Mouse (Mus musculus): ENCODE data around the gene Uqcrc2.

Gene Uqcrc2

DNA sequence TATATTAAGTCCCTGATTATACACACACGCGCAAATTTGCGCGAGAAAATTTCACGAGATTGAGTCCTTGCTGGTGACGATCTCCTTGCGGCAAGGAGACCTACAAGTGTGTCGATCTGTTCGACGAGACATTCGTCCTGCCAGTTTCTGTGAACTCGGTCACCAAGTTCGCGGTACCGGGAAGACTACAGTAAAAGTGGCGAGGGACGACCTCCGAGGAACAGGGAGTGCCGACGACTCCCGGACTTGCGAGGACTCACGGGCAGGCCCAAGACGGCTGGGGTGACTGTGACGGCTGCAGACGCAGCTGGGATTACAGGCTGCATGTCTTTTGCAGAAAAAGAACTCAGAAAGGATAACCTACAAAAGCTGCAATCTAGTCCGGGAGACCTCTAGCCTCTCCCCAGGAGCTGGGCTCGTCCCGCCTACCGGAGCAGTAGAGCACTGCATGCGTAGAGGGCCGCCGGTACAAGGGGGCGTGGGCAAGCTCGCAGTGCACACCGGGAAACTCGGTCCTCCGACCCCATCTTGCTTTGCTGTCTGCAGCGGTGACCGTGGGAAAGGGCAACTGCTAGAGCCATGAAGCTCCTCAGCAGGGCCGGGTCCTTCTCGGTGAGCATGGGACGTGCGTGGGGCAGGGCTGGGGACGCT is at the start of gene Uqcrc2:
Gene Uqcrc2, plus strand, starts transcription at position 466 of the 651 bp plus-strand sequence.
- CTCF ChIA-PET, result interaction anchor here (0.5 kb wide), 1 partner anchor 275 kb away, joined by 13 read pairs; no protein-coding TSS in a partner anchor

DNA sequence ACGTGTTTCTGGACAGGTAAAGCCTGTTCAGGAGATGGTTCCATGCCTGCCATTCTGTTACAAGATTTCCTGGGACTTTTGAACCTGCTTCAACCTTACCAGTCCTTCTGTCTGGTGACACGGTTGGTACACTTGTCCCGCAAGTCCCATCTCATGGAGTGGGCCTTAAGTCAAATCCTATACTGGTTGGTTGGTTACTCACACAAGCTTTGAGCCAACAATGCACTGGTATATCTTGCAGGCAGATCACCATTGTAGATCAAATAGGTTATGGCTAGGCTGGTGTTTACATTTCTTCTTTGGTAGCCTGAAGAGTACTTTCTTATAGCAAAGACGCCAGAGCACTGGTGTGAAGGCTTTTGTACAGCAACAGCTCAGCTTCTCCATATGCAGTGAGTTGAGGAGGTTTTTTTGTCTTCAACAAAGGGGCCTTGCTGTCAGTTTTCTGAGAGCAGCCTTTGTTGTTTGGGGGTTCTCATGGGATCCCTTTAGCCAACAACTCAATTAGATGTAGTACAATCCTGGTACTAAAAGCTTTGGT is 37.7 kb upstream of the Uqcrc2 start:
- CTCF ChIA-PET, result no interaction called here

DNA sequence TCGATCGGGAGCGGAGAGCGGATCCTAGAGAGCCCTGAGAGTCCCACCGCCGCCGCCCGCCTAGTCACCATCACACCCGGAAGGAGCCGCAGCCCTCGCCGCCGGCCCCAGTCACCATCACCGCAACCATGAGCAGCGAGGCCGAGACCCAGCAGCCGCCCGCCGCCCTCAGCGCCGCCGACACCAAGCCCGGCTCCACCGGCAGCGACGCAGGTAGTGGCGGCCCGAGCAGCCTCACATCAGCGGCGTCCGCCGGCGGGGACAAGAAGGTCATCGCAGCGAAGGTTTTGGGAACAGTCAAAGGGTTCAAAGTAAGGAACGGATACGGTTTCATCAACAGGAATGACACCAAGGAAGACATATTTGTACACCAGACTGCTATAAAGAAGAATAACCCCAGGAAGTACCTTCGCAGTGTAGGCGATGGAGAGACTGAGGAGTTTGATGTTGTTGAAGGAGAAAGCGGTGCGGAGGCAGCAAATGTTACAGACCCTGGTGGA is 37.2 kb upstream of the Uqcrc2 start:
- CTCF ChIA-PET, result no interaction called here

DNA sequence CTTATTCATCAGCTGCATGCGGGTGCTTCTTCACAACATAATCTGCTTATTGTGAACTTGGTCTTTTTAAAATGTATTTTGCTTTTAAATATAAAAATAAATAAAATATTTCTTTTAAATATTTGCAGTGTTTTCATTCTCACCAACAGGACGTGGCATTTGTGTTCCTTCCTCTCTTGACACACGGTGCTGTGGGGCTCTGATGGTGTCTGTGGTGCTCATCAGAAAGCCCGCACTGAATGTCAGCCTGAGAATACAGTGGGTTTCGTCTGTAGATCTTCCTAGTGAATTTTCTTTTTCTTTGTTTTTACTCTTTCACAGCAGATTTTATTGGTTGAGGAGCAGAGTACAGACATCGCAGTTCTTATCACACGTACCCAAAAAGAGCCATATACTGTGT is 36.6 kb upstream of the Uqcrc2 start:
- CTCF ChIA-PET, result no interaction called here

DNA sequence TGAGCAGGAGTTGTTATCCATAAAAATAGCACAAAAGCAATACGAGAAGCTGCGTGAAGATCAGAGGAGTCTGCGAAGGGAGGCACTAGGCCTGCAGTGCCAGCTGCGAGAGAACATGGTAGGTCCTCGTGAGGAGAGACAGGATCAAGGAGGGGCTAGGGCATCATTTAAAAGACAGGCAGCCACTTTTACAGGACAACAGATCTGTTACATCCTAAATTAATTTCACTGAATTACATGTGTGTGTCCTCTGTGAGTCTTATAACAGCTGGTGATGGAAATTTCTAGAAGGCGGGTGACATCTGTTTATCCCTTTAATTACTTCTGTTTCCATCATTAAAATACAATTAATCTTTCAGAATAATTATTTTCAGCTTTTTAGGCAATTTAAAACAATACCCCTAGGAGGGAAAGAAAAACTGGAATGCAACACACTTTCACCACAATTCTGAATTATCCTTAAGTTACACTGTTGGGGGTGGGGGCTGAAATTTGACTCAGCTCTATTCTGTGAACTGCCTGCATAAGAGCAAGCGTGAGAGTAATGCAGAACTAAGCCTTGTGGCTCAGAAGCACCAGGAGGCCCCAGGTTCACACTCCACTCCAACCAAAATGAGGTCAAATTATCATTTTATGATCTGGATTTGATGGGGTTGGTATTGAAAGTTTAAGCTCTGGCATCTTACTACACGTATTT is 14.8 kb upstream of the Uqcrc2 start:
- CTCF ChIA-PET, result no interaction called here

DNA sequence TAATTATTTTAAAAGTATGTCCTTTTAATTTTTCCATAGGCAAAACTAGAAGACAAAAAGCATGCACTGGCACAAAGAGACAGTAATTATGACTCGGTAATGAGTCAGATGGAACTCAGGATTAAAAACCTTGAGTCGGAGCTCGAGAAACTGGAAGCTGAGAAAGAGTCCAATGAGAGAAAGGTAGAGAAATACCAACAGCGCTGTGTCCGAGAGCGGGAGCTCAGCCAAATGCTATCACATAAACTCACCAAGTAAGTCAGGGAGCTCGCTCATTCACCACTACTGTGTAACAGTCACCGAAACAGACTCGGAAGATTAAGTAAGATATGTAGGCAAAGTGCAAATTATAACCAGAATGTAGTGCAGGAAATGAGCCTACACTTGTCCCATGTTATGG is 14.1 kb upstream of the Uqcrc2 start:
- CTCF ChIA-PET, result no interaction called here

DNA sequence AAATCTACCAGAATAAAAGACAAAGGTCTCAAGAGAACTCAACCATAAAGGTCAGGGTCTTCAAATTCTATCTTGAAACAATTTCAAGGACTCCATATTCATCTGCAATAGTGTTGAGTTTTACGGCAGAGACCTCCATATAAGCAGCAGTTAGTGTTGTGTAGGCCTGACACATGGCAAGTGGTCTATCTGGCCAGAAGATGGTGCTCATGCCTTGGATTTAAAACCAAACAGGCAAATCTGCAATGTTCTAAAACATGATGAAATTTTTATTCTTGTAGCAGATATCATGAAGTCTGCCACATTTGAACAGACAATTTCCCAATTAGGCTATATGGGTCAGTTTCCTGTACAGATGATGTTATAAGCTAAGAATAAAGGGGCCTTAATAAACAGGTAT is 2.5 kb upstream of the Uqcrc2 start:
- CTCF ChIA-PET, result no interaction called here

DNA sequence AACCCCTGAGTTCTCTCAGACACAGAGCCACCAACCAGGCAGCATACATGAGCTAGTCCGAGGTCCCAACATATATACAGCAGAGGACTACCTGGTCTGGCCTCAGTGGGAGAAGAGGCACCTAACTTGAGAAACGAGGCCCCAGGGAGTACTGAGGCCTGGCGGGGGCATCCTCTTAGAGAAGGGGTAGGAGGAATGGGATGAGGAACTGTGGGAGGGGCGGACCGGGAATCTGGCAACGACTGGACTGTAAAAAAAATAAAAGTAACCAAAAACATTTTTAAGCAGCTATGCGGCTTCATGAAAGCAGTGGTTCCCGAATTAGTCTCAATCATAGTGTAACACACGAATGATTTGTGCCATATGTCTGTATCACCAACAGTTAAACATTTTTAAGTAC is 675 bp upstream of the Uqcrc2 start:
- CTCF ChIA-PET, result no interaction called here

DNA sequence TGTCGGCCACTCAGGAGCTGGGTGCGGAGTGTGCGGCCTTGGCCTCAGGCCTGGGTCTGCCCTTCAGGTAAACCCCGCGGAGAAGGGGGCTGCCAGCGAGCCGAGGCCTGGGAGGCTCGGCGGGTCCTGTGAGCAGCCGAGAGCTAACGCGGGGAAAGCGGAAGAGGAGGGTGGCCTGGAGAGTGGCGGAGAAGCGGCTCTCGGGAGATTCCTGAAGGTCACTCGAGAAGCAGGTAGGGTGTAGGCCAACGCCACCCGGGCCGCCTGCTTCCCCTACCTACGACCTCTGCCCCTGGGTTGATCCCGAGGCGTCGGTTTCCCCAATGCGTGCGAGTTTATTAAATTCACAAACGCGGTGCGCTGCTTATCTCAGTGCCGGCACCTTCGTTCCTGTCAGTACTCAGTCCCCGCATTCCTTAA is 396 bp downstream of the Uqcrc2 start:
- CTCF ChIA-PET, result interaction anchor here (0.5 kb wide), 1 partner anchor 274 kb away, joined by 13 read pairs; no protein-coding TSS in a partner anchor

DNA sequence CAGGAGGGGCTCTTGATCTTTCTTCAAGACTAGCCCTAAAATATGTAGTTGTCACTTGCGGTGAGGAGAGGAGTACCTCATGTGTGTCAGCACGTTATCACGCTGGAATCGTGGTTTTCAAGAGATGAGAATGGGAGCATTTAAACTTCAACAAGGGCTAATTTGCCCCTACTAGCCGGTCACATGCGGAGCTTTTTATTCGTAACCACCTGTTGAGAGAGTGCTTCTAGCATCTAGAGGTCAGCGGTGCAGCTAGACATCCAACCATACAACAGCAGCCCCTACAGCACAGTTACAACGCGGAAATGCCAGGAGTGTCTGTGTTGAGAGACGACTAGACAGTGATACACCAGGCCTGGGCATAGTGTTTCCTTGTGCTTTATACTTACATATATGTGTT is 845 bp downstream of the Uqcrc2 start:
- CTCF ChIA-PET, result interaction anchor here (0.5 kb wide), 1 partner anchor 274 kb away, joined by 13 read pairs; no protein-coding TSS in a partner anchor

DNA sequence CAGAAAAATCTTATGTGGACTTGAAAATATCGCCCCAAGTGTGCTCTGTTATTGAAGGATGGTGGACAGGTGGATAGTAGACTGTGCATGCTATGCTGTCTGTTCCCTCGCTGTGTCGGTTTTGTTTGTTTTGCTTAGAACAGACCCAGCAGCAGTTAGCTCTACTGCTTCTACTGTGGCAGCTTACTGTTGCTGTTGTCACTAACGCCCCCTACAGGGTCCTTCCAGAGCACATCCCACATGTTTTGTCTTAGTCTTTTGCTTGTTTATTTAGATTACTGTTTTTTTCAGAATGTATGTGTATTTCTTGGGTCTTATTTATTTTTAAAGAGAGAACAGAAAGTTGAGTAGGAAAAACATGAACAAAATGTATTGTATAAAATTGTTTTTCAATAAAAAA is 8.2 kb downstream of the Uqcrc2 start:
- CTCF ChIA-PET, result no interaction called here

DNA sequence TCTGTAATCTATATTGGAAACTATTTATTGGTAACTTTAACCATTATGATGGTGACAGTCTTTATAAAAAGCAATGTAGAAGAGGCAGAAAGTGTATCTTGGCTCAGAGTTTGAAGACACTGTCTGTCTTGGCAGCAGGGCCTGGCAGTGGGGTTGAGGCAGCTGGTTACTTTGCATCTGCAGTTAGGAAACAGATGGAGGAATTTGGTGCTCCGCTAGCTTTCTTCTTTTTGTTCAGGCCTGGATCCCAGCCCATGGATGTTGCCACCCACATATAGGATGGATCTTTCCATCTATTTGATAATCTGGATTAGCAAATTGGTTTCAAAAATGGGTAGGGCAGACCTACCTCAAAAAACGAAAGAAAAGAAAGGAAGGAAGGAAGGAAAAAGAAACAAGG is 12.9 kb downstream of the Uqcrc2 start:
- CTCF ChIA-PET, result interaction anchor here (0.5 kb wide), 1 partner anchor 724 kb away, joined by 3 read pairs; no protein-coding TSS in a partner anchor

DNA sequence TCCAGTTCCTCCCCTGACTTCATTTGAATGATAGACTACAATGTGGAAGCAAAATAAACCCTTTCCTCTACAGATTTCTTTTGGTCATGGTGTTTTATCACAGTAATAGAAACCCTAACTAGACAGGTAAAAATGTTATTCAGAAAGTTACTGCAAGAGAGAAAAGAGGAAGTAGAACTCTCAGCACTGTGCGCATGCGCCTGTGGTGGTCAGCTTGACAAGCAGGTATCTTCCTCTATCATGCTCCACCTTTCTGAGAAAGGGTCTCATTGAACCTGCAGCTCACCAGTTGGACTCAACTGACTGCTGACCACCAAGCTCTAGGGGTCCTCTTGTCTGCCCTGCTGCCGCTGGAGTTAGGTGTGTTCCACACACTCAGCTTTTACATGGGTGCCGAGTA is 27.1 kb downstream of the Uqcrc2 start:
- CTCF ChIA-PET, result no interaction called here

DNA sequence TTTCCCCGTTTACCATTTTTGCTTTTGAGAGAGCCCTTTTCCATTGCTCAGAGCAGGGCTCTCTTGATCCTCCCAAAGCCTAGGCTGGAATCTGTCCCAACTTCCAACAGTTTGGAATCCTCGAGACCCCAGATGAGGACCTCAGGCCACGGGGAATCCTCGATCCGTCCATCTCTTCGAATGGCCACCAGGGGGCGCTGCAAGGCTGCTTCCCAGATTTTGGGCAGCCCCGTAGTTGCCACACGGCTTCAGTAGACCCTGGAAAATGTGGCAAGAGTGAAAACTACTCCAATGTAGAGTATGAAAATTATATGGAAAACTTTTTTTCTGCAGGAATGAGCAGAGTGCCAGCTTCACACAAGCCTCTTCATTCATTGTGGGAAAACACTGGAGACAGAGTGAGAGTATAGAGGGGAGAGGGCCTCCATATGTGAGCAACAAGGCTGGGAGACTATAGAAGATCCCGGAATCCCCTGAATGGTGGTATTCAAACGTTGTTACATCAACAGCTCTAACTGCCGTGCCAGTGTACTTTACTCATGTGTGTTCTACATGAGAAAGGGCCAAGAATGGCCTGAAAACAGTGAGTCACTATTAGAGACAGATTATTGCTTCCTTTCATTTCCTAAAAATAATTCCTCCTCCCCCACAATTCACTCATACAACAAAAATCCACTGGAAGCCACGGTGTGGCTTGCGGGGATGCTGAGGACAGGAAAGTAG is 35.3 kb downstream of the Uqcrc2 start, which contains the start of gene Pdzd9:
Gene Pdzd9, minus strand, starts transcription at position 191 of the 723 bp plus-strand sequence.
- CTCF ChIA-PET, result no interaction called here

DNA sequence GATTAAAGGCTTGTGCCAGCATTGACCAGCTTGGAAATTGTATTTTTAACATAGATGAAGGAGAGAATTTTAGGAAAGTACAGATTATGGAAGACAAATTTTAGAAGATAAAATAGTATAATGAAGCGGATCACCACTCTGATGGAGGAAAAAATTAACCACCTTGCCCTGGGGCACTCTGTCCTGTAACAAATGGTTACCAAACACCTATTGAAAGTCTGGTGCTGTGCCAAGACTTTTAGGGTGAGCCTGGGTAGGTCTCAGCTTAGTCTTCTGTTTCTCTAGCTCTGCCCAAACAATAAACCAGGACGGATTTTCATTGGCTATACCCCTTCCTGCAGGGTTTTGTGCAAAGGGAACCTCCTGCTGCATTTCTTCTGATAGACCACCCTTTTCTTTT is 36.3 kb downstream of the Uqcrc2 start:
- CTCF ChIA-PET, result no interaction called here

DNA sequence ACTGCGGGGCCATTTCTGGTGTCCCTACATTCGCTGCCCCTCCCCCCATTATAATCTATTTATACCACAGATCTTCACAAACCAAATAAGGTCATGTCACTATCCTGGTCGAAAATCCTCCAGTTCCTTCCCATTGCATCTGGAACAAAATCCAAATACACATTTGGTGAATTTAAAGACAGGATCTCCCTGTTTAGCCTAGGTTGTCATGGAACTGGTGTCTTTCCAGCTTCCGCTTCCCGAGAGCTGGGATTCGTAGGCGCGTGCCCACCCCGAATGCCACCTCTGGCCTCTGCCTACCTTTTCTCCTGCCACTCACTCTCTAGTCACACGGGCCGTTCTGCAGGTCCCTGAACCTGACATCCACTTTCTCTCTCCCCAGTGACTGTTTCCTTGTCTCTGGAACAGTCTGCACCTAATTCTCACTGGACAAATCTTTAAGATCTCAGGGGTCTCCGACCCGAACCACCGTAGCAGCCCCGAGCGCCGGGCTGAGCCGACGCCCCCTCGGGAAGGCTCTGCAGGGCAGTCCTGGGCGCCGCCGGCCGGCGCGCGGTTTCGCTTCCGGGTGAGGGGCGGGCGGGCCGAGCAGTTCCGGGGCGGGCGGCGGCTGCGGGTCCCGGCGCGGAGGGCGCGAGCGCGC is 42.1 kb downstream of the Uqcrc2 start, which contains the start of gene Mosmo:
Gene Mosmo, plus strand, starts transcription at position 618 of the 643 bp plus-strand sequence.
- CTCF ChIA-PET, result no interaction called here

DNA sequence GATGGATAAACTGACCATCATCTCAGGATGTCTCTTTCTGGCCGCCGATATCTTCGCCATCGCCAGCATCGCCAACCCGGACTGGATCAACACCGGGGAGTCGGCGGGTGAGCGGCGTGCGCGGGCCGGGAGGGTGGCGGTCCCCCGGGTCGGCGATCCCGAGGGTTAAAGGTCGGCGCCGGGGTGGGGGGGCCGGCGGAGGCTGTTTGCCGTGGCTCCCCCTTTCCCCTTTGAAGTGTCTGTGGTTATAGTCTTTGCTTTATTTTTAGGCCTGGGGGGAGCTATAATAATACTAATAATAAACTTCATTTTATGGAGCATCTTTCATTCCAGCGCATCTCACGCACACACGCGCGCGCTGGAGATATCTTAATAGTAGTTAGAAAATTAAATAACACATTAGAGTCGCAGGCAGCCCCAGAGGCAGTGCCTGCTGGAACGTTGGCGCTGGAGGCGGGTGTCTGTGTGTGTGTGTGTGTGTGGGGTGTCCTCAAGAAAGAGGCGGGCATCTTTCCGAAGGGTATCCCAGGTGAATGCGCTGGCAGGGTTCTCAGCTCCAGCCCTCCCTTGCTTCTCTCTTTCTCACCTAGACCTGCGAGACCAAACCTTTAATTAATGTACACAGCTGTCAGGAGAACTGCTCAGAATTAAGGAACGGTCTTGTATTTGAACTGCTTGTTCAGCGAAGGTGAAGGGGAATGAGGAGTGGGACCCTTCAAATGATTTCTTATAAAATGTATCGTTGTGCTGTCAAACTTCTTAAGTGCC is 43.0 kb downstream of the Uqcrc2 start:
- CTCF ChIA-PET, result interaction anchor here (0.6 kb wide), 1 partner anchor 20 kb away, joined by 3 read pairs; no protein-coding TSS in a partner anchor

DNA sequence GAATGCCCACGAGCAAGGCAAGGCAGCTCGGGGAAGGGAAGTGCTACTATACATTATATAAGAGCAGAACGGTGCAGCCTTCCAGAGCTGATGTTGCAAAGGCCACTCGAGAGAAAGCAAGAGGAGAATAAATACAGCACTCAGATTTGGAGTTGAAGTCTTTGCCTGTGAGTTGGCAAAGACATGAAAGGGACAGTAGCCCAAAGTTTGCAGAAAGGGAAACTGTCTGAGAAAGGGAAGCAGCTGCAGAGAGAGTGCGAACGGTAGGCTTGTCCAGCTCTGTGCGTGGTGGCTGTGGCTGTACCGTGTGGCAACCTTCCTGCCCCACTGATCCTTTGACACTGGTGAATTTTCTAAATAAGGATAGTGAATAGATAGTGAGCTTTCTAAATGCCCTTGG is 44.0 kb downstream of the Uqcrc2 start:
- CTCF ChIA-PET, result interaction anchor here (0.6 kb wide), 1 partner anchor 32 kb away, joined by 3 read pairs; no protein-coding TSS in a partner anchor

DNA sequence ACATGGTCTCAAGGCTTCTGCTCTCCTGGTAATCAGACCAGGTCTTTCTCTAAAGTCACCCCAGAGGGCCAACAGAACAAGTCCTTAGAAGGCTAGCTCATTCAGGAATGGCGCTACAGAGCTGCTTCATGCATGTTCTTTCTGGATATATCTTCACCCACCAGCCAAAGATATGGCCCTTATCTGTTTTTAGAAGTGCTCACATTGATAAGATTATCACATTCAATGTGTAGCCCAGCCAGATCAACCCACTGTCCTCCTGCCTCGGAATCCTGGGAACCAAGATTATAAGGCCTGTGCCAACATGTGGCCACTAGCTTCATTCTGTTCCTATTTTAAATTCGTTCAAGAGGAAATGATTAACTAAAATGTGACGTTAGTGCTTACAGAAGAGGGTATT is 47.0 kb downstream of the Uqcrc2 start:
- CTCF ChIA-PET, result interaction anchor here (0.5 kb wide), 1 partner anchor 588 kb away, joined by 3 read pairs; no protein-coding TSS in a partner anchor

DNA sequence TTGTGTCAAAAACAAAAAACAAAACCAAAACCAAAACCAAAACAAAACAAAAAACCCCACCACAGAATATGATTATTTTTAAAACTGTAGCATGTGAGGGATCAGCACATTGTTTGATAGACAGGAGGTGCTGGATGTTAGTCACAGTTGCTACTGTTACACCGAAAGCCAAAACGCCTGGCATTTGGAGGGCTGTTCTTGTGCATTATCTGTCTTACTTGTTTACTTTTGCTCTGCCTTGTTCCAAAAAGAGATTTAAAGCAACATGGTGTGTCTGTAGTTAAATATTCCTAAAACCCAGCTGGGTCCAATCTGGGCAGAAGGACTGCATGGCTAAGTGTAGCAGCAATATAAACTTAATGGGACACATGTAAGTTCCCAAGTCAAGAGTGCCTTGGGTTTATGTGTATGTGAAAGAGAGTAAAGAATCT is 49.8 kb downstream of the Uqcrc2 start:
- CTCF ChIA-PET, result interaction anchor here (0.6 kb wide), 1 partner anchor 301 kb away, joined by 3 read pairs; no protein-coding TSS in a partner anchor
